Mouse (Mus musculus) right cerebral cortex, postnatal 4 days (tissue): ENCODE measurements at regions not wholly inside any gene's neighbourhood (a gene's known extent, or its start where the extent isn't known, plus 50 kb on each side); places are given as distances from the start of the nearest gene placed in this dataset.

Experiments used
- DNase-seq: peaks from one replicate; pipeline ENCODE4 v3.0.0-alpha.2; 2022

DNA sequence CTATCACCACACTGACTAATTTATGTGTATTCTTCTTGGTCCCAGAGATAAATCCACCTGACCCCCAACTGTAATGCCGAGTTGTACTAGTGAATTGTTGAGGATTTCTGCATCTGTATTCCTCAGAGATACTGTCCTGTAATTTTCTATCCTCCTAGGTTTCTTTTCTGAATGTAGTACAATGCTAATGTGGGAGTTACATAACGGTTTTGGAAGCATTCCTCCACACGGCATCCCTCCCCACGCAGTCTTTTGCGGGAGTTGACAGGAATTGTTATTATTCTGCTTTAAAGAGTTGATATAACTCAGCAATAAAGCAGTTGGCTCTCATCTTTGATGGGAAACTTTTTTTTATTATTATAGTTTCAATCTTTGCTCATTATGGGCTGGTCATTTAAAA is 222.8 kb downstream of the Rsl24d1 start:
- DNase-seq: no peak

- DNase-seq: no peak
These were observed 224.0 kb downstream of the Rsl24d1 start for GRCm38 (mm10) chr9:73337045-73337740.

DNA sequence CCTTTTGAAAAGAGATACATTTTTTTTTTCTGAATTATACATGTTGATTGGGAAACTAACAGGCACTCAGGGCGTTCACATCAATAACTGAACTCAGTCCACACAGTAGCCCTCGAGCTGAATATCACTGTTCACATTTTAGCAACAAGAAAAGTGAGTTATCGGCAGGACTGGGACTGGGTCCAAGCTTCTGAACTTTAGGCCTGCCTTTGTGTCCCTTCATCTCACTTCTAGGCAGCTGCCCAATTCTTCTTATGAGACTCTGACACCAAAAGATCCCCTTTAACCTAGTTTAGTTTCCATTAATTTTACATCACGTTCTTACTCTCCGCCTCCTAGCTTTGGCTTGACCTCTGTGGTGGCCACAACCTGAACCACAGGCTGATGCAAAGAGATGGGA is 242.7 kb downstream of the Rsl24d1 start:
- DNase-seq: no peak

GRCm38 (mm10) chr9:73358968-73359367 is 245.7 kb downstream of the Rsl24d1 start:
- DNase-seq: no peak

GRCm38 (mm10) chr9:73380768-73381167 is 267.5 kb downstream of the Rsl24d1 start:
- no peak for DNase-seq

GRCm38 (mm10) chr9:73392036-73392435 is 278.8 kb downstream of the Rsl24d1 start:
- no peak for DNase-seq

DNA sequence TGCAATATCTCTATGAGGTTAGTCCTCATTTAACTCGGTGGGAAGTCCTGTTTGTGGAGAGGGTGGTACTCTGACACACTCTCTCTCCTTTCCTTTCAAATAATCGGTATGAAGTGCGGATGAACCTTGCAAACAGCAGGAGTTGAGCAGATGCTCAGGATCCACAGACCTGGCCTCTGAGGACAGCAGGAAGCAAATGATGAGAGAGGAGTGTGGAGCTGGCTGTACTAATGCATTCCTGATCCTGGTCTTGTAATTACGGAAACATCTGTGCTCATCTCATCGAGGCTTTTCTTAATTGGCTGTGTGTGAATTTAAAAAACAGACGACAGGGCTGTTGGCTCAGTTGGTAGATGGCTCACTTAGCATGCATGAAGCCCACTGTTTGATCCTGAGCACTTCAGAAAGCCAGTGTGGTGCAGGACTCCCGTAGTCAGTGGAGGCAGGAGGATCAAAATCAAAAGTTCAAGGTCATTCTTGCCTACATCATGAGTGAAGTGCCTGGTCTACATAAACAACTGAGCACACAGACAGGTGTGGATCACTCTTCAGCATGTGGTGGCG is 300.2 kb downstream of the Rsl24d1 start:
- DNase-seq: no peak

DNA sequence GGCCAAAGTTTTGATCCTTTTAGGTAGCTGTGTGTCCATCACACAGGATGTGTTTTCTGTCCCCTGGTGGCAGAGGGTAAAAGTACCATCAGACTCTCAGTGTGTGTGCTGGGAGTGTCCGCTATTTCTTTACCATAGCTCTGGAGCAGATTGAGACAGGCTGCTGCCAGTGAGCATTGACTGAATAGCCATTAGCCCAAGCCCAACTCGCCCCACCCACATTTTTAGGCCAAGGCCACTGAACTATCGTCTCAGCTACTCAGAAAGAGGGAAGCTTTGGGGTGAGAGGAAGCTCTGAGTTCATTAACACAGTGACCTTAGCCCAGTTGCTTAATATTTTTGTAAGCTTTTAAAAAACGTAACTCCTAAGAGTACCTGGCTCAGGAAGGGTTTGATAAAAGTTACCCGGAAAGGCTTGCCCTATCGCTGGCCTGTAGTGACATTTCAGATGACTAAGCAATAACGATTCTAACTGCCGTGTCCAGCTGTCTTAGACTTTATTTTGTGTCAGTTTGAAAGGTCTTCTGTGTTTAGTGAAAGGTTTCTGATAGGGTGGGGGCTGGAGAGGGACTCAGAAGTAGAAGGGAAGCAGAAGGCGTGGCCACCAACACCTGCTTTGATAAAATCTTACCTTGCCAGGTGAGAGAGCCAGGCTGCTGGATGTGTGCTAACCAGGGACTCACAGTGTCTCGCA is 303.0 kb downstream of the Rsl24d1 start:
- no peak for DNase-seq
